15 mouse cellular contexts compared by ENCODE assay signal in genomic region chr4:115855100-115855499, GRCm38 (mm10). TPM values are rescaled to one million over a fixed set of nuclear protein-coding genes. Genes with fewer than 3 reads are reported as not detected.
A peak's percentile ranks its signal among the peaks of the same experiment; 100 is the strongest.
DNase-seq lines count a peak whose midpoint lies in the region; ATAC-seq and TF ChIP-seq lines count a peak whose summit lies in the region.
"Had no signal": no experiment of that assay in that cellular context is flagged by ENCODE, and none has a peak within 500 bp of the region (broad histone marks: within the 10 kb centered on the region; RNA-seq: fewer than 3 reads in every experiment).

No protein-coding gene starts in this region.

- no peak overlapping the region for H3K27ac ChIP-seq in liver, postnatal 0 days (ENCODE audit: low read depth)
- peak overlapping the region; percentile 90 for H3K27ac ChIP-seq in liver, embryonic 12.5 days
- H3K27ac ChIP-seq in midbrain, postnatal 0 days (ENCODE audit: low read depth, low read length), result peak overlapping the region; percentile 65; the same call in 1 of the 2 replicates
- H3K27ac ChIP-seq: heart, adult 2 months; layer of hippocampus, adult 2 months had no signal

- H3K27me3 ChIP-seq in liver, postnatal 0 days (ENCODE audit: insufficient read depth, low read length), result no peaks in the 10 kb centered on the region
- no peaks in the 10 kb centered on the region for H3K27me3 ChIP-seq in liver, embryonic 12.5 days (replicated peaks)
- H3K27me3 ChIP-seq in midbrain, postnatal 0 days (ENCODE audit: insufficient read depth, low read length), result no peaks in the 10 kb centered on the region

- DNase-seq in embryo, embryonic 11 days, result peak; percentile 17
- DNase-seq in embryo, embryonic 10.5 days (ENCODE audit: low spot score), result no peak
- peak; percentile 60 for DNase-seq in liver
- no peak for DNase-seq in liver, postnatal 0 days
- DNase-seq in midbrain, postnatal 0 days (ENCODE audit: low spot score), result no peak
- no peak for DNase-seq in retina, embryonic 14.5 days (ENCODE audit: low spot score)
- DNase-seq in kidney, adult 11 months, result no peak
- DNase-seq: adrenal gland, postnatal 25 days; heart, adult 2 months; kidney, adult 9 months; lung, postnatal 4 days; thymus, adult 18-20 months had no signal

- no peak for TF ChIP-seq EP300 in liver, postnatal 0 days (IDR thresholded peaks at IDR 0.05; ENCODE audit: low read depth)

- TF ChIP-seq CTCF in liver, postnatal 0 days (IDR thresholded peaks at IDR 0.05; ENCODE audit: low read depth), result no peak
- TF ChIP-seq CTCF in midbrain, postnatal 0 days (IDR thresholded peaks at IDR 0.05), result no peak

- no peak for ATAC-seq in liver, postnatal 0 days
- peak; percentile 21; the same call in 1 of the 2 replicates for ATAC-seq in liver, embryonic 12.5 days
- ATAC-seq in midbrain, postnatal 0 days (ENCODE audit: low FRiP score), result no peak

- 41% methylated on average over 6 of the region's 6 CpGs for WGBS in liver, postnatal 0 days (ENCODE audit: insufficient replicate concordance)
- 21% methylated on average over 6 of the region's 6 CpGs for WGBS in liver, embryonic 12.5 days (ENCODE audit: insufficient replicate concordance)
- 47% methylated on average over 6 of the region's 6 CpGs for WGBS in midbrain, postnatal 0 days

- H3K4me1 ChIP-seq in liver, postnatal 0 days (ENCODE audit: insufficient read depth), result peaks cover 40% of the 10 kb centered on the region
- H3K4me1 ChIP-seq in liver, embryonic 12.5 days, result peaks cover 81% of the 10 kb centered on the region
- peaks cover 5% of the 10 kb centered on the region; the same call in 1 of the 2 replicates for H3K4me1 ChIP-seq in midbrain, postnatal 0 days (ENCODE audit: insufficient read depth, low read length)

- no peak overlapping the region for H3K4me3 ChIP-seq in liver, postnatal 0 days (ENCODE audit: low read depth, low read length)
- no peak overlapping the region for H3K4me3 ChIP-seq in liver, embryonic 12.5 days
- no peak overlapping the region for H3K4me3 ChIP-seq in midbrain, postnatal 0 days (ENCODE audit: low read depth, low read length)
- H3K4me3 ChIP-seq: heart, adult 2 months; layer of hippocampus, adult 2 months had no signal

- no peaks in the 10 kb centered on the region for H3K9me3 ChIP-seq in liver, postnatal 0 days (ENCODE audit: low read length)
- H3K9me3 ChIP-seq in liver, embryonic 12.5 days (replicated peaks), result no peaks in the 10 kb centered on the region
- no peaks in the 10 kb centered on the region for H3K9me3 ChIP-seq in midbrain, postnatal 0 days (ENCODE audit: low read length)

- H3K4me2 ChIP-seq in liver, postnatal 0 days (ENCODE audit: low read depth, low read length), result no peak overlapping the region
- peak overlapping the region; percentile 59 for H3K4me2 ChIP-seq in liver, embryonic 12.5 days
- H3K4me2 ChIP-seq in midbrain, postnatal 0 days (ENCODE audit: low read depth, low read length, poor library complexity, severe bottlenecking), result no peak overlapping the region

- no peak overlapping the region for H3K9ac ChIP-seq in liver, postnatal 0 days (replicated peaks)
- peak overlapping the region; percentile 40 for H3K9ac ChIP-seq in liver, embryonic 12.5 days
- 0 out of 2 replicates have a peak overlapping the region, but pooled peaks have one; percentile 1 for H3K9ac ChIP-seq in midbrain, postnatal 0 days (replicated peaks; ENCODE audit: low read length, poor library complexity, severe bottlenecking)

- peaks cover 74% of the 10 kb centered on the region for H3K36me3 ChIP-seq in liver, postnatal 0 days (replicated peaks; ENCODE audit: insufficient read depth, low read length)
- peaks cover 88% of the 10 kb centered on the region for H3K36me3 ChIP-seq in liver, embryonic 12.5 days
- peaks cover 9% of the 10 kb centered on the region; the same call in 1 of the 2 replicates for H3K36me3 ChIP-seq in midbrain, postnatal 0 days (ENCODE audit: insufficient read depth, low read length)

RNA-seq across cellular contexts. Expression of gene Mknk1, which starts 16.1 kb away (rescaled TPM):
- polyA plus RNA-seq in liver, postnatal 0 days (2015; fragmentation: Nextera tagmentation; extraction: Ambion mirVana), result 31.6 and 37.0 TPM in 2 replicates
- polyA plus RNA-seq in liver, embryonic 12.5 days (2016; fragmentation: Nextera tagmentation; extraction: Ambion mirVana), result 45.2 and 47.2 TPM in 2 replicates
- total RNA-seq in midbrain, postnatal 0 days (2014; rRNA removed), result 18.5 and 27.8 TPM in 2 replicates
- 22.8 and 23.2 TPM in 2 replicates for polyA plus RNA-seq in midbrain, postnatal 0 days (2015; fragmentation: Nextera tagmentation; extraction: Ambion mirVana)

RNA-seq across cellular contexts. Expression of gene Mob3c, which starts 27.2 kb away (rescaled TPM):
- polyA plus RNA-seq in liver, postnatal 0 days (2015; fragmentation: Nextera tagmentation; extraction: Ambion mirVana), result 7.3 and 10.0 TPM in 2 replicates
- 7.4 and 8.3 TPM in 2 replicates for polyA plus RNA-seq in liver, embryonic 12.5 days (2016; fragmentation: Nextera tagmentation; extraction: Ambion mirVana)
- total RNA-seq in midbrain, postnatal 0 days (2014; rRNA removed), result 3.7 and 12.1 TPM in 2 replicates
- polyA plus RNA-seq in midbrain, postnatal 0 days (2015; fragmentation: Nextera tagmentation; extraction: Ambion mirVana), result 2.8 and 3.1 TPM in 2 replicates

RNA-seq across cellular contexts. Expression of gene Kncn, which starts 29.1 kb away (rescaled TPM):
- polyA plus RNA-seq in liver, postnatal 0 days (2015; fragmentation: Nextera tagmentation; extraction: Ambion mirVana), result not detected in 2 replicates
- not detected in 2 replicates for polyA plus RNA-seq in liver, embryonic 12.5 days (2016; fragmentation: Nextera tagmentation; extraction: Ambion mirVana)
- 0.09 and 0.11 TPM in 2 replicates for total RNA-seq in midbrain, postnatal 0 days (2014; rRNA removed)
- polyA plus RNA-seq in midbrain, postnatal 0 days (2015; fragmentation: Nextera tagmentation; extraction: Ambion mirVana), result 0.16 and 0.25 TPM in 2 replicates
- total RNA-seq: adrenal gland, postnatal 25 days; heart, adult 2 months; hematopoietic stem cell, adult 5-6 weeks had no signal
- polyA plus RNA-seq: heart, adult 2 months had no signal

RNA-seq across cellular contexts. Expression of gene 6430628N08Rik, which starts 35.4 kb away (rescaled TPM):
- polyA plus RNA-seq in liver, postnatal 0 days (2015; fragmentation: Nextera tagmentation; extraction: Ambion mirVana), result not detected in 2 replicates
- polyA plus RNA-seq in liver, embryonic 12.5 days (2016; fragmentation: Nextera tagmentation; extraction: Ambion mirVana), result not detected in 2 replicates
- total RNA-seq in midbrain, postnatal 0 days (2014; rRNA removed), result 0.33 and 0.66 TPM in 2 replicates
- 0.94 and 1.2 TPM in 2 replicates for polyA plus RNA-seq in midbrain, postnatal 0 days (2015; fragmentation: Nextera tagmentation; extraction: Ambion mirVana)
- total RNA-seq: adrenal gland, postnatal 25 days; heart, adult 2 months; hematopoietic stem cell, adult 5-6 weeks; layer of hippocampus, adult 2 months had no signal
- polyA plus RNA-seq: heart, adult 2 months had no signal

Comparison
In these comparisons a context has a peak if more than half of its experiments do, and no peak if none do; other contexts are left out.
1. DNase-seq: peak in embryo, embryonic 11 days (single experiment) and liver (single experiment); none in embryo, embryonic 10.5 days (single experiment), liver, postnatal 0 days (single experiment), midbrain, postnatal 0 days (single experiment), retina, embryonic 14.5 days (single experiment) and kidney, adult 11 months (single experiment).